Mouse (Mus musculus) forebrain, embryonic 11.5 days (tissue): Measurements from ENCODE around the gene Baiap2. TPM values are rescaled to one million over a fixed set of nuclear protein-coding genes. Genes with fewer than 3 reads are reported as not detected.

ENCODE experiments used
- ATAC-seq: fragments of 200-750 bp; cut with Nextera tagmentation; replicated peaks from 2 replicates; pipeline ENCODE4 v1.8.0; 2017; ENCODE audit warnings: moderate TSS enrichment; ENCODE audit not compliant: low FRiP score
- DNase-seq: peaks from one replicate; pipeline ENCODE4 v3.0.0-alpha.2; 2017; ENCODE audit warnings: low spot score
- H3K27ac ChIP-seq: fragments of 300-500 bp; sonication (generic); 2 replicates; pipeline ENCODE4 v1.5.1; 2014; ENCODE audit warnings: low read depth, low read length
- H3K27me3 ChIP-seq: fragments of 300-500 bp; sonication (generic); 2 replicates; pipeline ENCODE4 v1.6.1; 2014; ENCODE audit warnings: mild to moderate bottlenecking, low read length, mixed read lengths; ENCODE audit not compliant: control insufficient read depth, insufficient read depth
- H3K36me3 ChIP-seq: fragments of 300-500 bp; sonication (generic); 2 replicates; pipeline ENCODE4 v1.6.1; 2014; ENCODE audit warnings: mild to moderate bottlenecking, low read length, moderate library complexity, mixed read lengths; ENCODE audit not compliant: control insufficient read depth, insufficient read depth
- H3K4me1 ChIP-seq: fragments of 300-500 bp; sonication (generic); replicated peaks from 2 replicates; pipeline ENCODE4 v1.6.1; 2014; ENCODE audit warnings: low read length, mixed read lengths; ENCODE audit not compliant: control insufficient read depth, insufficient read depth
- H3K4me2 ChIP-seq: fragments of 300-500 bp; sonication (generic); 2 replicates; pipeline ENCODE4 v1.6.1; 2014; ENCODE audit warnings: low read depth, mild to moderate bottlenecking, low read length, moderate library complexity, mixed read lengths; ENCODE audit not compliant: severe bottlenecking
- H3K4me3 ChIP-seq: fragments of 300-500 bp; sonication (generic); 2 replicates; pipeline ENCODE4 v1.5.1; 2014; ENCODE audit warnings: low read depth, low read length
- H3K9ac ChIP-seq: fragments of 300-500 bp; sonication (generic); 2 replicates; pipeline ENCODE4 v1.6.1; 2014; ENCODE audit warnings: low read length
- H3K9me3 ChIP-seq: fragments of 300-500 bp; sonication (generic); 2 replicates; pipeline ENCODE4 v1.6.1; 2016; ENCODE audit warnings: low read length, mixed read lengths; ENCODE audit not compliant: control insufficient read depth
- WGBS: fragments of 180-500 bp; shearing (Covaris S2); extraction: QIAGEN DNeasy Blood & Tissue Kit; methylation state at CpG from one replicate; pipeline ENCODE4 v1.1.7; 2014; 5-methylcytosine and 5-hydroxymethylcytosine counted together
- polyA plus RNA-seq: library from polyadenylated mRNA; unstranded; fragments of >200 nt; fragmentation: Nextera tagmentation; extraction: Ambion mirVana; gene quantifications from 2 replicates; pipeline ENCODE4 v1.2.1, GENCODE M21; 2014

Gene Baiap2
- polyA plus RNA-seq, 1 experiment from 2014 or later, result 10.4 TPM

- Histone ChIP-seq H3K27me3 (no peaks in the 10 kb centered on the region), H3K27ac (no peak overlapping the region)
- no peak for ATAC-seq
Measured at GRCm38 (mm10) chr11:119967401-119967800, 24.8 kb downstream of the Baiap2 start.

GRCm38 (mm10) chr11:119967892-119968291, 25.3 kb downstream of the Baiap2 start:
- ATAC-seq (no peak), DNase-seq (no peak)
- no peaks in the 10 kb centered on the region for H3K9me3 ChIP-seq
- no peak overlapping the region for H3K9ac ChIP-seq
- H3K27me3 ChIP-seq, result no peaks in the 10 kb centered on the region
- H3K27ac ChIP-seq, result no peak overlapping the region
- H3K4me3 ChIP-seq, result no peak overlapping the region
- no peaks in the 10 kb centered on the region for H3K36me3 ChIP-seq
- 93% methylated on average over 2 of the region's 2 CpGs for WGBS
- H3K4me1 ChIP-seq, result peaks cover 12% of the 10 kb centered on the region
- no peak overlapping the region for H3K4me2 ChIP-seq

More at GRCm38 (mm10) chr11:119967401-119967800, 24.8 kb downstream of the Baiap2 start:
- 77% methylated on average over 8 of the region's 8 CpGs for WGBS
- no peaks in the 10 kb centered on the region for H3K36me3 ChIP-seq
- DNase-seq, result no peak
- H3K4me1 ChIP-seq, result peaks cover 12% of the 10 kb centered on the region
- H3K4me2 ChIP-seq, result no peak overlapping the region
- H3K9ac ChIP-seq, result no peak overlapping the region
- H3K4me3 ChIP-seq, result no peak overlapping the region
- H3K9me3 ChIP-seq, result no peaks in the 10 kb centered on the region

DNA sequence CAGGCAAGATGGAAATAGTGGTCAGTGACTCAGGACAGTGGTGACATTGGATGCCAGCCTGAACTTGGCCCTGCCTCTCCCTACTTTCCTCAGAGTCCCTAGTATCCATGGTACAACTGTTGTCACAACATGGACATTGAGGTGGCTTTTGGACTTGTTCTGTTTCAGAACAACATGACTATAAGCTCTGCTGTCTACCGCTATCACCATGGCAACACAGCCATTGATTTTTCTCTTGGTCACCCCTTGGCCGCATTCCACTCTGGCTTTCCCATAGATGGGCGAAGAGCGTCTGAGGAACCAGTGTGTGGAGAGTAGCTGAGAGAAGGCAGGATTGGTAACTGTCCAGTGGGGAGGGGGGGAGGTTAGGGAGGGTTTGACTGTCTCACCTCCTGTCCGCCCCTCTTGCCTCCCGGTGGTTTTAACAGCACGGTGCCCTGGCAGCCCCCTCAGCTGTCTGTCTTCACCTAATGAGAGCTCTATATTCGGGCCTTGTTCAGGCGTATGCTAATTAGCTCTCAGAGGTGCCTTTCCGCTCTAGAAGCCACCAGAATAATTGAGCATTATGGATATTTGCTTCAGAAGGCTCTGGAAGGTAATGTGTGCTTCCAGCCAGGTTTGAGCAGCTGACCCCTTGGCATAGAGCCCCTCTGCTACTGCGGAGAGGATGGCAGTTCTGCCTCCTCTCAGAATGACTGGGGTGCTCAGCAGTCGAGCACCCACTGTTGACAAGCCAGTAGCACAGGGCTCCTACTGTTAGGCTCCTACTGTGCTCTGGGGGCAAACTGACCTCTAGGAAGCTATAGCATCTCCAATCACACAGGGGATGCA, 27.7 kb downstream of the Baiap2 start:
- Histone ChIP-seq H3K9me3 (no peaks in the 10 kb centered on the region), H3K4me2 (no peak overlapping the region), H3K27me3 (no peaks in the 10 kb centered on the region), H3K9ac (no peak overlapping the region), H3K36me3 (no peaks in the 10 kb centered on the region), H3K4me3 (no peak overlapping the region), H3K4me1 (peaks cover 10% of the 10 kb centered on the region; the same call in 1 of the 2 replicates), H3K27ac (peak overlapping the region; percentile 25; the same call in 1 of the 2 replicates)
- WGBS, result 47% methylated on average over 12 of the region's 12 CpGs
- DNase-seq (no peak), ATAC-seq (0 out of 2 replicates have a peak, but pooled peaks have one; percentile 15)

DNA sequence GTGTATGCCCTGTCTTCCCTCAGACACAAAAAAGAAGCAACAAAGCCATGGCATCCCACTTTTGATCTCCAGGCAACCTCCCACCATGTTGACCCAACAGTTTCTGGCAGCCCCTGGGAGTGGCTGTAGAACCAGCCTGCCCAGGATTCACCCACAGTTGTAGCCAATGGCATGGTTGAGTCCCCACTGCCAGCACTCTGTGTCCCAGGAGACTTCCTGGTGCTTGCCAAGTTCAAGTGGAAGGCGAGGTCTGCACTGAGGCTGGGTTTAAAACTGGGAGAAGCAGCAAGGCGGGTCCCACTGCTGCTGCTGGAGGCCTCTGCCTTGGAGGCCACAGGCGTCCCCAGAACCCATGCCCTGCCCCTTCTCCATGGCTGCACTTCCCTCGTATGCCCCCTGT, 31.2 kb downstream of the Baiap2 start:
- no peak for DNase-seq
- Histone ChIP-seq H3K36me3 (no peaks in the 10 kb centered on the region), H3K27me3 (no peaks in the 10 kb centered on the region), H3K4me3 (no peak overlapping the region), H3K27ac (no peak overlapping the region), H3K4me2 (no peak overlapping the region), H3K9me3 (no peaks in the 10 kb centered on the region), H3K4me1 (peaks cover 9% of the 10 kb centered on the region; the same call in 1 of the 2 replicates), H3K9ac (no peak overlapping the region)
- no peak for ATAC-seq
- WGBS, result 86% methylated on average over 4 of the region's 4 CpGs

- ATAC-seq (no peak), DNase-seq (no peak)
- Histone ChIP-seq H3K4me1 (0 out of 2 replicates have a peak, but pooled peaks cover 2% of the 10 kb centered on the region), H3K4me2 (no peak overlapping the region), H3K9me3 (no peaks in the 10 kb centered on the region), H3K4me3 (no peak overlapping the region), H3K27ac (no peak overlapping the region), H3K27me3 (no peaks in the 10 kb centered on the region), H3K9ac (no peak overlapping the region), H3K36me3 (no peaks in the 10 kb centered on the region)
- WGBS, result 85% methylated on average over 8 of the region's 8 CpGs
Measured at GRCm38 (mm10) chr11:119975739-119976501, 33.4 kb downstream of the Baiap2 start.

GRCm38 (mm10) chr11:119978701-119979100, 36.1 kb downstream of the Baiap2 start:
- no peak overlapping the region for H3K4me3 ChIP-seq
- H3K36me3 ChIP-seq, result no peaks in the 10 kb centered on the region
- 97% methylated on average over 4 of the region's 4 CpGs for WGBS
- H3K4me1 ChIP-seq, result no peaks in the 10 kb centered on the region
- H3K9me3 ChIP-seq, result no peaks in the 10 kb centered on the region
- DNase-seq (no peak), ATAC-seq (no peak)
- H3K27ac ChIP-seq, result no peak overlapping the region
- no peak overlapping the region for H3K4me2 ChIP-seq
- H3K9ac ChIP-seq, result no peak overlapping the region
- H3K27me3 ChIP-seq, result no peaks in the 10 kb centered on the region

GRCm38 (mm10) chr11:119979596-119980385, 37.2 kb downstream of the Baiap2 start:
- H3K4me1 ChIP-seq, result no peaks in the 10 kb centered on the region
- H3K27me3 ChIP-seq, result no peaks in the 10 kb centered on the region
- DNase-seq, result no peak
- H3K4me2 ChIP-seq, result no peak overlapping the region
- no peak for ATAC-seq
- no peak overlapping the region for H3K4me3 ChIP-seq
- H3K9ac ChIP-seq, result no peak overlapping the region
- no peaks in the 10 kb centered on the region for H3K36me3 ChIP-seq
- no peak overlapping the region for H3K27ac ChIP-seq
- 83% methylated on average over 10 of the region's 10 CpGs for WGBS
- H3K9me3 ChIP-seq, result no peaks in the 10 kb centered on the region

GRCm38 (mm10) chr11:119981769-119982168, 39.2 kb downstream of the Baiap2 start:
- WGBS, result 80% methylated on average over 3 of the region's 3 CpGs
- H3K36me3 ChIP-seq, result no peaks in the 10 kb centered on the region
- no peak overlapping the region for H3K4me3 ChIP-seq
- H3K27me3 ChIP-seq, result no peaks in the 10 kb centered on the region
- no peak overlapping the region for H3K9ac ChIP-seq
- ATAC-seq (no peak), DNase-seq (no peak)
- no peaks in the 10 kb centered on the region for H3K9me3 ChIP-seq
- no peak overlapping the region for H3K4me2 ChIP-seq
- no peak overlapping the region for H3K27ac ChIP-seq
- H3K4me1 ChIP-seq, result no peaks in the 10 kb centered on the region
